Mouse (Mus musculus): ENCODE data around the gene Ina. TPM values are rescaled to one million over a fixed set of nuclear protein-coding genes. Genes with fewer than 3 reads are reported as not detected.

The Ina gene
- total RNA-seq (2021), result 100 to 1,000 TPM; 219 to 227 TPM
- long read RNA-seq, experiment 1, transcript Ina-201 (3 exons, 3,240 nt), result major isoform, 352 of 362 reads
- long read RNA-seq, experiment 1, partial matches to known transcripts, result 1 of 362 reads
- long read RNA-seq, experiment 1, other reads (novel, unspliced or antisense), result 9 of 362 reads
- long read RNA-seq, experiment 2, transcript Ina-201 (3 exons, 3,240 nt), result major isoform, 262 of 273 reads
- long read RNA-seq, experiment 2, partial matches to known transcripts, result 9 of 273 reads
- long read RNA-seq, experiment 2, other reads (novel, unspliced or antisense), result 2 of 273 reads

DNA sequence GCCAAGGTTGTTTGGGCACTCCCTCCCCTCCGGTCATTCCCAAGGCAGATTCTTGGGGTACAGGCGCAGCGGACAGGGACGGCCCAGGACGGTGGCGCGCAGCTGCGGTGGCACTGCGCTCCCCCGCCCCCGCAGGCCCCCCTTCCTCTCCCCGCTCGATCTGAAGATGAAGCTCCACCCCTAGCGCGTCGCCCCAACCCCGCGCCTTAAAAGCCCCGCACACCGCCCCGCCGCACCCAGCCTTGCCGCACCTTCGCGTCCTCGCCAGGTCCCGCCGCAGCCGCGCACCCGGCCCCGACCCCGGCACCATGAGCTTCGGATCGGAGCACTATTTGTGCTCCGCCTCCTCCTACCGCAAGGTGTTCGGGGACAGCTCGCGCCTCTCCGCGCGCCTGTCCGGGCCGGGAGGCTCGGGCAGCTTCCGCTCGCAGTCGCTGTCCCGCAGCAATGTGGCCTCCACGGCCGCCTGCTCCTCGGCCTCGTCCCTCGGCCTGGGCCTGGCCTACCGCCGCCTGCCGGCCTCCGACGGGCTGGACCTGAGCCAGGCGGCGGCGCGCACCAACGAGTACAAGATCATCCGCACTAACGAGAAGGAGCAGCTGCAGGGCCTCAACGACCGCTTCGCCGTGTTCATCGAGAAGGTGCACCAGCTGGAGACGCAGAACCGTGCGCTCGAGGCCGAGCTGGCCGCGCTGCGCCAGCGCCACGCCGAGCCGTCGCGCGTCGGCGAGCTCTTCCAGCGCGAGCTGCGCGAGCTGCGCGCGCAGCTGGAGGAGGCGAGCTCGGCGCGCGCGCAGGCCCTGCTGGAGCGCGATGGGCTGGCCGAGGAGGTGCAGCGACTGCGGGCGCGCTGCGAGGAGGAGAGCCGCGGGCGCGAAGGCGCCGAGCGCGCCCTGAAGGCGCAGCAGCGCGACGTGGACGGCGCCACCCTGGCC lies at the start of gene Ina, which contains the start of gene Nt5c2:
Gene Ina, plus strand, starts transcription at position 252 of the 935 bp plus-strand sequence.
Gene Nt5c2, minus strand, starts transcription at position 707 of the 935 bp plus-strand sequence.
- DNase-seq (ENCODE audit: extremely low spot score in 1 of 2, low spot score in 2 of 2), result peak; percentile 83 to 86
- intact Hi-C loops (cut with DNase I), result loop anchor here (2.0 kb wide), 1 partner anchor 20 kb away; no protein-coding TSS in a partner anchor
- Histone ChIP-seq H3K4me3 (peak within 1 kb of the TSS; percentile 67), H3K27ac (peak within 1 kb of the TSS; percentile 97)
- no peak for TF ChIP-seq CTCF (IDR thresholded peaks at IDR 0.05)

DNA sequence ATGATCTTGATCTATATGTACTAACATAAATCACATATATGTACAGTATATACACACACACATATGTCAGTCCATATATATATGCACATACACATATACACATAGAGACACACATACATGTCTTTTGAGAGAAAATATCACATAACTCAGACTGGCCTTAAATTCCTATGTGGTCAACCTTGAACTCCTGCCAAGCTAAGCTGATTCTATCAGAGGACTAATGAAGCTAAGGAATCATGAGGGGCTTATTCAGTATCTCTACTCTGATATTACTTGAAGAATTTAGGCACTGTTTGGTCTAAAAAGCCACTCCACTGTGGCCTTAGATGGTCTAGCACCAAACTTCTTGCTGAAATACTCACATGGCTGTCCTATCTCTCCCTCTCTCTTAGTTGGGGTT lies 49.0 kb upstream of the Ina start:
- DNase-seq (ENCODE audit: extremely low spot score in 1 of 2, low spot score in 2 of 2), result no peak
- no peak for TF ChIP-seq CTCF (IDR thresholded peaks at IDR 0.05)
- Histone ChIP-seq H3K27ac (no peak overlapping the region), H3K4me3 (no peak overlapping the region)
- intact Hi-C loops (cut with DNase I), result loop anchor here (10.0 kb wide), 1 partner anchor 201 kb away; the partner anchor contains the start of gene Cnnm2

GRCm38 (mm10) chr19:46966330-46966729 lies 48.2 kb upstream of the Ina start:
- intact Hi-C loops (cut with DNase I), result loop anchor here (10.0 kb wide), 1 partner anchor 202 kb away; the partner anchor contains the start of gene Cnnm2
- no peak for TF ChIP-seq CTCF (IDR thresholded peaks at IDR 0.05)
- no peak overlapping the region for H3K4me3 ChIP-seq
- DNase-seq (ENCODE audit: extremely low spot score in 1 of 2, low spot score in 2 of 2), result no peak
- no peak overlapping the region for H3K27ac ChIP-seq

DNA sequence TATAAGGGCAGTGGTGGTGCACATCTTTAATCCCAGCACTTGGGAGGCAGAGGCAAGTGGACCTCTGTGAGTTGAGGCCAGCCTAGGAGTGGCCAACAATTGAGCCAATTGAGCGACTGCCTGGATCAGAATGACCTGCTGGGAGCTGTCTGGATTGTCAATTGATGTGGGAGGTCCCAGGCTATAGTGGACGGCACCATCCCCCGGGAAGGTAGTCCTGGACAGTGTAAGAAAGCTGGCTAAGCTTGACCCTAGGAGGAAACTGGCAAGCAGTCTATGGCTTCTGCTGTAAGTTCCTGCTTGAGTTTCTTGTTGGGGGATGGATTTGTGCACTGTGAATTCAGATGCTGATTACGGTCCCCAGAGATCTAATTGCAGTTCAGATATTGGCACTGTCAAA lies 46.6 kb upstream of the Ina start:
- no peak overlapping the region for H3K4me3 ChIP-seq
- no peak for DNase-seq (ENCODE audit: extremely low spot score in 1 of 2, low spot score in 2 of 2)
- TF ChIP-seq CTCF (IDR thresholded peaks at IDR 0.05), result no peak
- no peak overlapping the region for H3K27ac ChIP-seq
- intact Hi-C loops (cut with DNase I), result loop anchor here (10.0 kb wide), 1 partner anchor 203 kb away; the partner anchor contains the start of gene Cnnm2

- intact Hi-C loops (cut with DNase I), result loop anchor here (10.0 kb wide), 1 partner anchor 204 kb away; the partner anchor contains the start of gene Cnnm2
- peak overlapping the region; percentile 70 for H3K27ac ChIP-seq
- TF ChIP-seq CTCF (IDR thresholded peaks at IDR 0.05), result no peak
Measured at GRCm38 (mm10) chr19:46968833-46969232, 45.7 kb upstream of the Ina start.

DNA sequence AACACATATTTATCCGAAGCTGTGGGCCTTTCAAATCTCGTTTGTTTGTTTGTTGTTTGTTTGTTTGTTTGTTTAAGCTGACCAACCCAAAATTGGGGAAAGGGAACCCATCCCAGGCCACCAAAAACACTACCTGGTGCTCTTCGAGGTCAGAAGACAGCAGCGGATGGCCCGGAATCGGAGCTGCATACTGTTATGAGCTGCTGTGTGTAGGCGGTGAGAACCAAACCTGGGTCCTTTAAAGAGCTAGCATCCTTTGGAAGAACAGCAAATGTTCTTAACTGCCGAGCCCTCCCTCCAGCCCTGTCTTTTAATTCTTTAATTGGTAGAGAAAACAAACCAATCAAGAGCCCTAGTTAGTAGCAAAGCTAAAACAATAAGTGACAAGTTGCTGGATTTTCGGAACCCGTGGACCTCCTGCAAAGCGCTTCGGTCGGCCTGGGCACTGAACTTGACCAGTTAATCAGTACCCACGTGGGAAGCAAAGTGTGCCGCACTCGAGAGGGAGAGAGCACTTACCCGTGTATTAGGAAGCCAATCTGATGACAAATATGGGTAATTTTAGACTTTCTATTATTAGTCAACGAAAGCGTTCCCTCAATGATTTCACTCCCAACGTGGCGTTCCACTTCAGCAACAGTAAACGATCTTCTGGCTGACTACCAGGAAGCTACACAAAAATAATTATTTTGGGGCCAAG lies 45.1 kb upstream of the Ina start:
- intact Hi-C loops (cut with DNase I), result loop anchor here (10.0 kb wide), 1 partner anchor 205 kb away; the partner anchor contains the start of gene Cnnm2
- no peak for DNase-seq (ENCODE audit: extremely low spot score in 1 of 2, low spot score in 2 of 2)
- Histone ChIP-seq H3K27ac (peak overlapping the region; percentile 70), H3K4me3 (peak overlapping the region; percentile 11; the same call in 1 of the 2 replicates)
- no peak for TF ChIP-seq CTCF (IDR thresholded peaks at IDR 0.05)

More at GRCm38 (mm10) chr19:46968833-46969232, 45.7 kb upstream of the Ina start:
- DNase-seq (ENCODE audit: extremely low spot score in 1 of 2, low spot score in 2 of 2), result no peak
- H3K4me3 ChIP-seq, result no peak overlapping the region

GRCm38 (mm10) chr19:46970121-46970729 lies 44.3 kb upstream of the Ina start:
- intact Hi-C loops (cut with DNase I), result no loop called here
- Histone ChIP-seq H3K27ac (peak overlapping the region; percentile 70), H3K4me3 (no peak overlapping the region; the same call in 1 of the 2 replicates)
- no peak for DNase-seq (ENCODE audit: extremely low spot score in 1 of 2, low spot score in 2 of 2)
- TF ChIP-seq CTCF (IDR thresholded peaks at IDR 0.05), result no peak

DNA sequence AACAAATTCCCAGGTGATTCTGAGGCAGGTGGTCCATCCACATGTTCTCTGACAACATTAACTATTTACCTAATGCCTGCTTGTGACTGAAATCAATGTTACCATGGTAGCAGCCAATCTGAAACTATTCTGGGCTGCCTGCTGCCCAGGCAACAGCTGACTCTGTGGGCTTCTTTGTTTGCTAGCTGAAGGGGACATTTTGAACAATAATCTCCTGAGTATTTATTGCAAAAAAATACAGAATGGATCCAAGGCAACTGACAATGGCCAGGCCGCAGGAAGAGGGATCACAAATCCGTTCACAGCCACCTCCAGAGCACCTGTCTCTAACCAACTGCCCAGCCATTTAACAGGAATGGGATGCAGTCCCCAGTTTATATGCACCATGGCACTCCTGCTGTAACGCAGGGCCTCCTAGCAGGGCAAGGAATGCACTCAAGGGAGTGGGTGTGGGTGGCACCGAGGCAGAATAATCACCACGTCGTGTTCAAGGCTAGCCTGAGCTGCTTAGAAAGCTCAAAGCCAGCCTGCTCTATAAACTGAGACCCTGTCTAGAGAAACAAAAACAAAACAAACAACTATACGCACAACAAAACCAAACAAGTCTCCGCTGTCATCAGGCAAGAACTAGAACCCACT lies 43.3 kb upstream of the Ina start:
- no peak for DNase-seq (ENCODE audit: extremely low spot score in 1 of 2, low spot score in 2 of 2)
- peak overlapping the region; percentile 42 for H3K27ac ChIP-seq
- no peak for TF ChIP-seq CTCF (IDR thresholded peaks at IDR 0.05)
- intact Hi-C loops (cut with DNase I), result no loop called here
- H3K4me3 ChIP-seq, result no peak overlapping the region

DNA sequence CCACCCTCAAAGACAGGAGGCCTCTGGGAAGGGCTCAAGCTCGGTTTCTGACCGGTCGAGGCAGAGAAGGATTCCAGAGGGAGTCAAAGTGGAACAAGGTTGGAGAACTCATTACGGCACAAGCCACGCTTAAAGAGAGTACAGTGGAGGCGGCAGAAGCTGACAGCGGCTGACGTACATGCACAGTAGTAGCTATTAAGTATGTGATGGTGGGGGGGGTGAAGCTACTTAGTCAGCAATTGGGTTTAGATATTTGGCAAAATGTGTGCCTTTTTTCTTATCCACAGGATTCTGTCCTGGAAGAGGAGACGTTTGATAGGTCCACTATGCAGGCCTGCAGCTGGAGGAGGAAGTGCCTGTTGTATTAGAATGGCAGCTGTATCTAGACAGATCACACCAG lies 42.8 kb upstream of the Ina start:
- Histone ChIP-seq H3K27ac (peak overlapping the region; percentile 42), H3K4me3 (no peak overlapping the region)
- intact Hi-C loops (cut with DNase I), result no loop called here
- no peak for TF ChIP-seq CTCF (IDR thresholded peaks at IDR 0.05)
- DNase-seq (ENCODE audit: extremely low spot score in 1 of 2, low spot score in 2 of 2), result no peak

GRCm38 (mm10) chr19:46972159-46972558 lies 42.3 kb upstream of the Ina start:
- intact Hi-C loops (cut with DNase I), result no loop called here
- no peak for DNase-seq (ENCODE audit: extremely low spot score in 1 of 2, low spot score in 2 of 2)
- TF ChIP-seq CTCF (IDR thresholded peaks at IDR 0.05), result no peak
- no peak overlapping the region for H3K4me3 ChIP-seq
- H3K27ac ChIP-seq, result no peak overlapping the region
